Mouse (Mus musculus) left cerebral cortex, adult 18-20 months (tissue): ENCODE data around the gene B230118H07Rik. TPM values are rescaled to one million over a fixed set of nuclear protein-coding genes. Genes with fewer than 3 reads are reported as not detected.

Experiments
- DNase-seq, 2 experiments: peaks; one replicate each; pipeline ENCODE4 v3.0.0; 2021 to 2022; ENCODE audit warnings: low spot score in 2 of 2, mixed read lengths in 1 of 2
- total RNA-seq, 2 experiments: library from RNA; stranded (reverse); gene quantifications; 2 replicates each; pipeline ENCODE4 v1.2.3; 2021

B230118H07Rik gene
- total RNA-seq, 2 experiments from 2014 or later, result 29.5 to 34.2 TPM

DNA sequence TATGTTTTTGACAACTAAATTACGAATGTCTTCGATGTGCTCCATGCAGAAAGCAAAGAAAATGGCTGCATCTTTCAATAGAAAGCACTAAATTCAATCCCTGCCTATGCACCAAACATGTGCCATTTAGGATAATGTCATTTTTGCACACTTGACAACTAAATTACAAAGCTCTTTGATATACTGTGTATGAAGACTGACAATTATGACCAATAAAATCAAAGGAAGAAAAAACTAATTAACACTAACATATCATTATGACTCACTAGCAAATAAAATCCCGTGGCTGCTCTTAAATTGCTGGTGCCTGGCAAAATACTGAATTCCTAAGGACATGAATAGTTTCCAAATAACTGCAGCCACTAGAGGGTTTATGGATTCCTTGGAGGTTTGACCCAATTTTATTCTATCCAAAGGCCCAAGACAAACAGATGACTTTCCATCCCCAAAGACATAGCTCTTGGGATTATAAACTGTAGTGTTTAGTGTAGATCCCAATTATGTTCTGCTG is 9.4 kb downstream of the B230118H07Rik start:
- no peak for DNase-seq

- DNase-seq, result no peak
These were observed 10.1 kb downstream of the B230118H07Rik start for GRCm38 (mm10) chr2:101638979-101639839.

DNA sequence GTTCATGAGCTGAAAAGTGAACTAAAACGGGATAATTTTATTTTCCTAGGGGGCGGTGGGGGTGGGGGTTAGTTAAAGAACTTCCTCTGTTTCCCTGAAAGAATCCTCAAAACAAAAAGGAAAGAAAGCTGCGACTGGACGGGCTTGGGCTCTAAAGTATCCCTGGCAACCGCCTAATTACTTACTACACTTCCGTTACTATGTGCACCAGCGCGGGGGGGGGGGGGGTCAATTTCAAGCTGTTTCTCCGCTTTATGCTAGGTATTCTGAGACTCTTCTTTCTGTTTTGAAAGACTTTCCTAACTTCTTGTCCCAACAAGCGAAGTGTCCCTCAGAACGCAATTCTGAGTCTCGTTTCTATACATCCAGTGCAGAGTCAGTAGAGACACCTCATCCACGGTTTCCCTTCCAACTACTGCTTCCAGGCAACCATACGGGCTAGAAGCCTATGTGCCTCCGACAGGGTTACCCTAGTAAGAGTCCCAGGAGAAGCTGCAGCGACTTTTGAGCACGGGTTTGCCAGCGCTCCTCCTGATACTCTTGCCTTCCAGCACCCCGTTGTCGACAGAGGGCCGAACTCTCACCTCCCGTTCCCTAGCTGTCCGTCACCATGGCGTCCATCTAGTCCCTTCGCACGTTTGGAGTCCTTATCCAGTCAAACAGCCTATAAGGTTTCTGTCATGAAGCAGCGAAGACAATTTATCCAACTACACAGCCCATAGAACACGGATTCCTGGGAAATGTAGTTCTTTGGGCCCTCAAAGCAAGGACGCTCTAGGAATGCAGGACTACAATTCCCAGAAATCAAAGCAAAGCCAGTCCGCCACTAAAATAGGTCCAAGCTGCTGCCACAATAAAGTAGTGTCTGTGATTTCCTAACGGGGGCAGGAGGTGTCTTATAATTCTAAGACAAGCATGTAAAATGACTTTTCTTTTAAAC is 20.8 kb downstream of the B230118H07Rik start:
- DNase-seq, result peak; percentile 69 to 83

GRCm38 (mm10) chr2:101627227-101627626 is 22.1 kb downstream of the B230118H07Rik start:
- no peak for DNase-seq

GRCm38 (mm10) chr2:101624526-101624925 is 24.8 kb downstream of the B230118H07Rik start, which contains the start of gene Rag2:
Gene Rag2, plus strand, starts transcription at chr2:101624718.
- no peak for DNase-seq

GRCm38 (mm10) chr2:101624011-101624410 is 25.3 kb downstream of the B230118H07Rik start:
- DNase-seq, result no peak

DNA sequence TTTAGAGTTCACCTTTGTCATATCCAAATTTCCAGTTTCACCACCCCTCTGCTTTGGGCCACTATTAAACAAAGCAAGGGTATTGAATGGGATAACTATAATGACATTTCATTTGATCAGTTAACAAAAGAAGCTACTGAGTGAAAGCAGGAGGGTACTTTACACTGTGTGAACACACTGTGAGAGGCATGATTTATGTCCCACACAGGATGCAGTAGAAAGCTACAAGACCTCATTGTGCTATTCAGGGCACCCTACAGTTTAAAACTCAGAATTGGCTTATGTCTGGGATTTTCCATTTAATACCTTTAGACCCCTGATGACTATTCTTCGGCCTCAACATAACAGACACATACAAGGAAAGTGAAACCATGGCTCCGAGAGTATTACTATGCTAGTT is 26.3 kb downstream of the B230118H07Rik start:
- no peak for DNase-seq

DNA sequence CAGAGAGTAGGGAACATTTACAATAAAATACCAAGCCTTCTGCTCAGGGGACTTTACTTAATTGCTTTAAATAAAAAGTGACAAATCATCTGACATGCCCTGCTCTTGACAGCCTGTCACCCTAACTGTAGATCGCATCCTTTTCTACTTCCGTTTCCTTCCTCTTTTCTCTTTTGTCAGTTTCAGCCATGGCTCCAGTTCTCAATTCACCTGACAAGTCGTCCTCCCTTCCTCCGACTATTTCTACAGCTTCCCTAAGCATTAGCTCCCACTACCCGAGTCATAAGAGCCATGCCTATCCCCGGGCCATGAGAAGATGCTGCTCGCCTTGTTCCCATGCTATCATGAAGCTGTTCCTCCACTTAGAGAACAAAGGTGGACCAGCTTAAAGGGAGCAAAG is 27.7 kb downstream of the B230118H07Rik start:
- DNase-seq, result no peak

DNA sequence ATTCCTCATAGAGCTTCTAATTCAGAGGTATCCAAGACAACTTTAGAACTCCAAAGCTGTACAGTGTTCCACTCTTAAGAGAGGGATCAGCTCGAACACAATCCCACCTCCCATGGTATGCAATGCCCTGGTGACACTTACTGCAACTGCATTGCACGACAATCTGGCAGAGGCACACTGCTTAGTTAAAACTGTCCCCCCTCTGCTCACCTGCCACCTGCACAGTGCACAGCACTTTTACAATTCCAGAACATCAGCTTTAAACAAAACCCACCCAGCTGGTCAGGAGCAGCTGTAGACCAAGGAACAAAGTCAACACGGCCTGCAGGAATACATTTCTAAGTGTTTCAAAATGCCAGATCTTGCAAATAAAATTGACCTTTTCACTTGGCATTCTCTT is 28.4 kb downstream of the B230118H07Rik start:
- no peak for DNase-seq

GRCm38 (mm10) chr2:101618373-101618772 is 31.0 kb downstream of the B230118H07Rik start:
- no peak for DNase-seq

- no peak for DNase-seq
These were observed 33.6 kb downstream of the B230118H07Rik start for GRCm38 (mm10) chr2:101615464-101616305.

- DNase-seq, result no peak
These were observed 38.5 kb downstream of the B230118H07Rik start for GRCm38 (mm10) chr2:101610861-101611260.

DNA sequence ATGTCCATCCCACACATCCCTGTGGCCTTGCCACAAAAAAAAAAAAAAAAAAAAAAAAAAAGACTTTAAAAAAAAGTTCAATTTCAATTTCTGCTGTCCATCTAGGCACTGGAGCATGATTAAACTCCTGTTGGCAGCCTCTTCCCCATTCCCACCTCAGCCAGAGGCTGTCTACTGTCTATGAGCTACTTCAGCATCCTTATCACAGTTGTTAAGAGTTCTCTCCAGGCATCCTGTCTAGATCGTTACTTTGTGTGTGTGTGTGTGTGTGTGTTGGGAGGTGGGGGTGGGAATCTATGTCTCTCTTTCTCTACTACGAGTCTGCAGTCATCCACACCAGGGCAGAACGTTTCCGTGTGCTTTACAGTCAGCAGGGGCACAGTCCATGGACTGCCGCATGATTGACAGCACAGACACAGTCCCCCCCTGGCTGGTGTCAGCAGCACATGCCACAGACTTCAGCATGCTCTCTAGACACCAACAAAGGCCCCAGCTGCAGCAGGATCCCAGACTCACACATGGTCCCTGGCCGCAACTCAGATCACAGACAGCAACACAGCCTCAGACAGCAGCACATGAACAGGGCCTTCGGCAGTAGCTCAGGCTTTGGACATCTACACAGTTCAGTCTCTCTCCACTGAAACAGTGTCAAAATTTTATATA is 41.0 kb downstream of the B230118H07Rik start:
- no peak for DNase-seq

GRCm38 (mm10) chr2:101603099-101603498 is 46.2 kb downstream of the B230118H07Rik start:
- no peak for DNase-seq

- DNase-seq, result peak; percentile 18 to 20
These were observed 48.6 kb downstream of the B230118H07Rik start for GRCm38 (mm10) chr2:101600703-101601102.

- peak in 1 of 2 experiments; percentile 17 for DNase-seq
These were observed 50.8 kb downstream of the B230118H07Rik start for GRCm38 (mm10) chr2:101598190-101599181.

GRCm38 (mm10) chr2:101597186-101597585 is 52.1 kb downstream of the B230118H07Rik start:
- DNase-seq, result no peak

DNA sequence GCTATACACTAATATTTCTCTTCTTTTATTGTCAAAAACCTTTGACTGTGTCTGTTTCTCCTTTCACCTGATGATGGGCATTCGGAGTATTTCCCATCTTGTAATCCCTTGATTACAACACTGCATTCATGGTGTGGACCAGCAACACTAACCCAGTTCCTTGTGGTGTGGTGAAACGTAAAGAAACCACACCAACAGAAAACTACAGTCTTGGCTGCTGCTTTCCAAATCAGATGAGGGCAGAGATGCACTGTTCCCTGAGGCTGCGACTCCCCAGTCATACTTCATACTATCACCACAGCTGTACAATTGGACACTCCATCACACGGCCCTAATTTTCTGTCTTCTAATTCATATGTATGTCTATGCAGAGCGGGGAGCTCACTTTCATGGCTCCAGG is 54.7 kb downstream of the B230118H07Rik start:
- no peak for DNase-seq

DNA sequence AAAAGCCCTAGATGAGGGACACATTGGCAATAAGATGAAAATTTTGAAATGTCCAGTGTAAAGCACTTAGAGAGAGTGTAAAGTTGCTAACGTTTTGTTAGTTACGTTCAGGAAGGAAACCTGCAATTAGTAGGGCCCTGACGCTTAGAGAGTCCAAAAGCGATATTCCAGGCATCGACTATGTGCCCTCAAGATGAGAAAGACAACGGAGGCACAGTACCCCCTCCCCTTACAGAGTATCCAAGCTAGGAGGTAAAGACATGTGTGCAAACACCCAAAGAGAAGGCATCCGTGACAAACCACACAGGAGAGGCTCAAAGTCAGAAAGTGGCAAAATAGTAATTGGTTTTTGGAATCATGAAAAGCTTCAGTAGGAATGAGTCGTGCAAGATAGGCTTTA is 56.4 kb downstream of the B230118H07Rik start:
- no peak for DNase-seq
